Mouse (Mus musculus) limb, embryonic 15.5 days (tissue): ENCODE data around the gene Gcsam. TPM values are rescaled to one million over a fixed set of nuclear protein-coding genes. Genes with fewer than 3 reads are reported as not detected.

Experiments
- ATAC-seq: fragments of 200-750 bp; cut with Nextera tagmentation; 2 replicates; pipeline ENCODE4 v1.8.0; 2017; ENCODE audit warnings: low read depth, moderate TSS enrichment; ENCODE audit not compliant: insufficient number of reproducible peaks, low FRiP score, low TSS enrichment
- H3K27ac ChIP-seq: fragments of 300-500 bp; sonication (generic); 2 replicates; pipeline ENCODE4 v1.5.1; 2015; ENCODE audit warnings: moderate library complexity, mild to moderate bottlenecking, inconsistent platforms
- H3K27me3 ChIP-seq: fragments of 300-500 bp; sonication (generic); 2 replicates; pipeline ENCODE4 v1.6.1; 2015; ENCODE audit warnings: inconsistent platforms
- H3K36me3 ChIP-seq: fragments of 300-500 bp; sonication (generic); 2 replicates; pipeline ENCODE4 v1.6.1; 2015; ENCODE audit warnings: inconsistent platforms
- H3K4me1 ChIP-seq: fragments of 300-500 bp; sonication (generic); 2 replicates; pipeline ENCODE4 v1.6.1; 2015; ENCODE audit warnings: inconsistent platforms
- H3K4me2 ChIP-seq: fragments of 300-500 bp; sonication (generic); 2 replicates; pipeline ENCODE4 v1.6.1; 2015; ENCODE audit warnings: mild to moderate bottlenecking, inconsistent platforms
- H3K4me3 ChIP-seq: fragments of 300-500 bp; sonication (generic); 2 replicates; pipeline ENCODE4 v1.5.1; 2015; ENCODE audit warnings: mild to moderate bottlenecking, inconsistent platforms
- H3K9ac ChIP-seq: fragments of 300-500 bp; sonication (generic); 2 replicates; pipeline ENCODE4 v1.6.1; 2015; ENCODE audit warnings: inconsistent platforms
- H3K9me3 ChIP-seq: fragments of 300-500 bp; sonication (generic); 2 replicates; pipeline ENCODE4 v1.6.1; 2016; ENCODE audit warnings: inconsistent platforms
- WGBS: fragments of 180-500 bp; shearing (Covaris S2); methylation state at CpG from one replicate; pipeline ENCODE4 v1.1.7; 2015; 5-methylcytosine and 5-hydroxymethylcytosine counted together
- polyA plus RNA-seq: library from polyadenylated mRNA; unstranded; fragments of >200 nt; fragmentation: Nextera tagmentation; extraction: Ambion mirVana; gene quantifications from 2 replicates; pipeline ENCODE4 v1.2.1, GENCODE M21; 2015

The Gcsam gene
- polyA plus RNA-seq = 4.2 and 4.8 TPM in 2 replicates

DNA sequence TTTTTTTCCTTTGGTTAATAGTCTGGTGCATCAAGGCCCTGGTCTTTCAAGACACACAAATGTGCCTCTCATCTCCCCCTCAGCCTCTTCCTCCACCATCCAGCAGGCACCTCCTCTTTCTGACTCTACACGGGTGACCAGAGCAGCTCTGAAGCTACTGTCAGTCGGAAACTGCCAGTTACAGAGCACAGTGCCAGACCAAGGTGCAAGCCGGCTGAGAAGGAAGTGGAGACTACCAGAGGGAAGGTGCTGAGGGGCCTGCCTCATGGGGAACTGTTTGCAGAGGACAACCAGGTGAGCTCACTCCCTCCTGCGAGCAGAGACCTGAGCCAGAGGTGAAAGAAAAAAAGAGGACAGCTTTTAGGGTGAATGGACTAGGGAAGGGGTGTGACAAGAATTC is at the start of gene Gcsam:
Gcsam (plus strand) TSS at position 114 of the 400 bp plus-strand sequence.
- Histone ChIP-seq H3K27me3 (no peaks in the 10 kb centered on the region), H3K4me2 (no peak within 1 kb of the TSS), H3K27ac (no peak within 1 kb of the TSS), H3K36me3 (no peaks in the 10 kb centered on the region), H3K4me1 (no peaks in the 10 kb centered on the region), H3K4me3 (no peak within 1 kb of the TSS), H3K9ac (no peak within 1 kb of the TSS), H3K9me3 (no peaks in the 10 kb centered on the region)
- ATAC-seq = no peak
- WGBS = 65% methylated on average over 4 of the region's 4 CpGs

DNA sequence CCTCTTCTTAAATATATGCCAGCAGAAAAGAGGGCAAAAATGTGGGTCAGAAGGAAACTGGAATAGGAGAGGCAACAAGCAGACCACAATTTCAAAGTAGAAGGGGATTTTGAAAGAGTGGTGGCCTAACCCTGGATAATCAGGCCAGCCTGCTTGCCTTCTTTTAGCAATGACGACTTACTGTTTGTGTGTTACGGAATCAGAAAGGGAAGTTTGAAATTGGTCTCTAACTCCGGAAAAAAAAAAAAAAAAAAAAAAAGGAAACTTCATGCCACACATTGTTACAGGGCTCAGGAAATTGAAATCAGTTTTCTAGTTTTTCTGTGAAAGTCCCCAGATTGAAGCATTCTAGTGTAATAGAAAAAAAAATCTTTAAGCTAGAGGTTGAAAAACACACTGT is 48.4 kb upstream of the Gcsam start:
- 56% methylated on average over 3 of the region's 3 CpGs for WGBS
- H3K4me2 ChIP-seq = no peak overlapping the region
- H3K4me3 ChIP-seq = no peak overlapping the region
- H3K36me3 ChIP-seq = no peaks in the 10 kb centered on the region
- H3K9me3 ChIP-seq = no peaks in the 10 kb centered on the region
- H3K27me3 ChIP-seq = no peaks in the 10 kb centered on the region
- H3K9ac ChIP-seq = no peak overlapping the region
- no peak for ATAC-seq
- H3K4me1 ChIP-seq = no peaks in the 10 kb centered on the region
- H3K27ac ChIP-seq = no peak overlapping the region

DNA sequence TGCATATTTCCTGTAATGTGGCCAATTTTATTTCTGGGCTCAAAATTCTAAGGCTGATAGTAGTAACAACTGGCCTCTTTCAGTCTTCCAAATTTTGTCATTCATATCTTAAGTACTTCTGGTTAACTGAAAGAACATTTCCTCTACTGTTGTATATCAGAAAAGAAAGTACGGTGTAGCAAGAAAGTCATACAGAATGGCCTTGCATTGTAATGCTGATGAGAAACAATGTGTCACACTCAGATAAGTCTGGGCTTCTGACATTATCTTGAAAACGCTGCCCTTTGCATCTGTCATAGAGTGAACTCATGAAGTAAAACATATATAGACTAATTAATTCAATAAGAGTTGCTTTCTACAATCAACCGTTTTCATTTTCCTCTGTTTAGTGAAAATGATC is 37.9 kb upstream of the Gcsam start:
- H3K27ac ChIP-seq = no peak overlapping the region
- H3K9me3 ChIP-seq = no peaks in the 10 kb centered on the region
- H3K4me2 ChIP-seq = no peak overlapping the region
- H3K4me3 ChIP-seq = no peak overlapping the region
- ATAC-seq = no peak
- WGBS = 87% methylated on average over 3 of the region's 3 CpGs
- no peaks in the 10 kb centered on the region for H3K27me3 ChIP-seq
- no peaks in the 10 kb centered on the region for H3K4me1 ChIP-seq
- no peak overlapping the region for H3K9ac ChIP-seq
- H3K36me3 ChIP-seq = no peaks in the 10 kb centered on the region

GRCm38 (mm10) chr16:45579883-45580282 is 30.3 kb upstream of the Gcsam start:
- ATAC-seq = no peak
- no peaks in the 10 kb centered on the region for H3K36me3 ChIP-seq
- H3K4me2 ChIP-seq = no peak overlapping the region
- WGBS = 57% methylated on average over 12 of the region's 12 CpGs
- H3K4me3 ChIP-seq = no peak overlapping the region
- H3K27me3 ChIP-seq = no peaks in the 10 kb centered on the region
- no peaks in the 10 kb centered on the region for H3K9me3 ChIP-seq
- H3K4me1 ChIP-seq = no peaks in the 10 kb centered on the region
- H3K9ac ChIP-seq = no peak overlapping the region
- H3K27ac ChIP-seq = no peak overlapping the region

DNA sequence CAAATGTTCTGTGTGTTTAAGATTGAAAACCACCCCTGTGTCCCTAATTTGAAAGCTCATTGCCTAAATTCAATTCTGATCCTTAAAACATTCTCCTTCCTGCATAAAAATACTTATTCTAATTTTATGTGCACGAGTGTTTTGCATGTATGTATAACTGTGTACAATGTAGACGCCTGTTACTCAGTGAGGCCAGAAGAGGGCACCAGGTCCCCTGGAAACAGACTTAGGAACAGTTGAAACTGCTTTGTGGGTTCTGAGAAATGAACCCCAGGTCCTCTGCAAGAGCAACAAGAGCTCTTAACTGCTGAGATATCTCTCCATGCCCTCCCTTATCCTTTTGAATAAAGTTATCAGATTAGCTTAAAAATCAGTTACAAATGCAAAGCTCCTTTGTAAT is 27.7 kb upstream of the Gcsam start:
- Histone ChIP-seq H3K27ac (no peak overlapping the region), H3K36me3 (no peaks in the 10 kb centered on the region), H3K4me3 (no peak overlapping the region), H3K27me3 (no peaks in the 10 kb centered on the region), H3K9ac (no peak overlapping the region), H3K9me3 (no peaks in the 10 kb centered on the region), H3K4me1 (no peaks in the 10 kb centered on the region), H3K4me2 (no peak overlapping the region)
- ATAC-seq = no peak
- WGBS = 16% methylated on average over 2 of the region's 2 CpGs

GRCm38 (mm10) chr16:45593656-45594055 is 16.5 kb upstream of the Gcsam start:
- Histone ChIP-seq H3K4me1 (no peaks in the 10 kb centered on the region), H3K27me3 (no peaks in the 10 kb centered on the region), H3K36me3 (no peaks in the 10 kb centered on the region), H3K4me3 (no peak overlapping the region), H3K9ac (no peak overlapping the region), H3K27ac (no peak overlapping the region), H3K9me3 (no peaks in the 10 kb centered on the region), H3K4me2 (no peak overlapping the region)
- 73% methylated on average over 1 of the region's 1 CpGs for WGBS
- no peak for ATAC-seq

DNA sequence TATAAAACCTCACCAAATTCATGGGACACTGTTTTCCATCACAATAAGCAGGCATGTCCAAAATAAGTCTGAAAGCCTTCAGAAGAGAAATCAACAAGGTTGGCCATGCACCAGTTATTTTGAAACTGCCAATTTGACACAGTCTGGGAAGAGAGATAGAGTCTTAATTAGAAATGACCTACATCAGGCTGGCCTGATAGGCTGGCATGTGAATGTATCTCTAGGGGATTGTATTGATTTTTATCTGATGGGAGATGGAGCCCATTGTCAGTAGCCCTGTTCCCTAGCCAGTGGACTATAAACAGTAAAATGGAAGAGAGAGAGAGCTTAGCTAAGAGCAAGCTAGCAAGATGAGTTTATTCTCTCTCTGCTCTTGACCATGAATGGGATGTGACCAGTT is 14.7 kb upstream of the Gcsam start:
- no peaks in the 10 kb centered on the region for H3K4me1 ChIP-seq
- H3K4me2 ChIP-seq = no peak overlapping the region
- no peaks in the 10 kb centered on the region for H3K9me3 ChIP-seq

GRCm38 (mm10) chr16:45608481-45608954 is 1.7 kb upstream of the Gcsam start:
- no peaks in the 10 kb centered on the region for H3K27me3 ChIP-seq
- no peak overlapping the region for H3K4me2 ChIP-seq
- ATAC-seq = no peak
- H3K9ac ChIP-seq = no peak overlapping the region
- no peak overlapping the region for H3K27ac ChIP-seq
- 30% methylated on average over 4 of the region's 4 CpGs for WGBS
- no peaks in the 10 kb centered on the region for H3K9me3 ChIP-seq
- H3K4me3 ChIP-seq = no peak overlapping the region
- no peaks in the 10 kb centered on the region for H3K36me3 ChIP-seq
- H3K4me1 ChIP-seq = no peaks in the 10 kb centered on the region

More for the DNA sequence above, 14.7 kb upstream of the Gcsam start:
- Histone ChIP-seq H3K4me3 (no peak overlapping the region), H3K27me3 (no peaks in the 10 kb centered on the region), H3K36me3 (no peaks in the 10 kb centered on the region), H3K27ac (no peak overlapping the region), H3K9ac (no peak overlapping the region)
- no peak for ATAC-seq

DNA sequence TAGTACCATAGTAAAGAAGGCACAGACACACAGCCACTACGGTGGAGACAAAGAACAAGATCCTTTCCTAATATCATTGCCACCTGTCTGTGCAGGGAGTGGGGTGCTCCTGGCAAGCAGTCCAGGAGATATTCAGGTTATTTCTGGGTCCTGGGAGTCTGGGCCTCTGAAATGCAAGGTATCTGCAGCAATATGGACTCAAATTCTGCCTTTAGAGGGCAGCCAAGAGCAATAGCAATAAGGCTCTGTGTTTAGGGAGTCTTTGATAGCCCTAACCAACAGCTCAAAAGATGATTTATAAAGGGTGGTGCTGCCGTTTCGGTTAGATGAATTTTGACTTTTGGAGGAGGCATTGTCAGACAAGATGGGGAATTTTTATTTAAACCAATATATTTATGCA is 880 bp upstream of the Gcsam start:
- 71% methylated on average over 3 of the region's 3 CpGs for WGBS
- no peak for ATAC-seq
- Histone ChIP-seq H3K27ac (no peak overlapping the region), H3K9me3 (no peaks in the 10 kb centered on the region), H3K4me1 (no peaks in the 10 kb centered on the region), H3K4me2 (no peak overlapping the region), H3K27me3 (no peaks in the 10 kb centered on the region), H3K9ac (no peak overlapping the region), H3K36me3 (no peaks in the 10 kb centered on the region), H3K4me3 (no peak overlapping the region)

GRCm38 (mm10) chr16:45613247-45613646 is 3.1 kb downstream of the Gcsam start:
- no peaks in the 10 kb centered on the region for H3K27me3 ChIP-seq
- WGBS = 82% methylated on average over 2 of the region's 2 CpGs
- H3K27ac ChIP-seq = no peak overlapping the region
- no peaks in the 10 kb centered on the region for H3K36me3 ChIP-seq
- ATAC-seq = no peak
- H3K4me2 ChIP-seq = no peak overlapping the region
- no peak overlapping the region for H3K4me3 ChIP-seq
- no peaks in the 10 kb centered on the region for H3K4me1 ChIP-seq
- no peak overlapping the region for H3K9ac ChIP-seq
- no peaks in the 10 kb centered on the region for H3K9me3 ChIP-seq

- Histone ChIP-seq H3K27ac (no peak overlapping the region), H3K27me3 (no peaks in the 10 kb centered on the region), H3K4me1 (no peaks in the 10 kb centered on the region), H3K9me3 (no peaks in the 10 kb centered on the region), H3K36me3 (no peaks in the 10 kb centered on the region), H3K4me2 (no peak overlapping the region), H3K9ac (no peak overlapping the region), H3K4me3 (no peak overlapping the region)
- no peak for ATAC-seq
- WGBS = 84% methylated on average over 1 of the region's 1 CpGs
Measured at GRCm38 (mm10) chr16:45615944-45616343, 5.8 kb downstream of the Gcsam start.

GRCm38 (mm10) chr16:45619751-45620375 is 9.7 kb downstream of the Gcsam start:
- Histone ChIP-seq H3K27ac (no peak overlapping the region), H3K27me3 (no peaks in the 10 kb centered on the region), H3K9me3 (no peaks in the 10 kb centered on the region), H3K9ac (no peak overlapping the region), H3K4me1 (no peaks in the 10 kb centered on the region), H3K4me2 (no peak overlapping the region), H3K4me3 (no peak overlapping the region), H3K36me3 (no peaks in the 10 kb centered on the region)
- 85% methylated on average over 8 of the region's 8 CpGs for WGBS
- ATAC-seq = no peak

DNA sequence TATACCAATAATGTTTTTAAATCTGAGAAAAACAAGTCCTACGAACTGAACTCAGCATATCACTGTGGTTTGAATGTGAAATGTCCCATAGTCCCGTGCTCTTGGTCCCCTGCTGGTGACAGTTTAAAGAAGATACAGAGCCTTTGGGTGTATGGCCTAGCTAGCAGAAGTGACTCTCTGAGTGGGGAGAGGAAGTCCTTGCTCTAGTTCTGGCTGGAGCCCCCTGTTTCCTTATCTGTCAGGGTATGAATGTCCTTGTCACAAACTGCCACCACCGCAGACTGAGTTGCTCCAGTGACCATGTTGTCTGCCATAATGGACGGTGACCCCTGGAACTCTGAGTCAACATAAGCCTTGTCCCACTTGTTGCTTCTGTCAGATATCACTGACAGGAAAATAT is 13.1 kb downstream of the Gcsam start:
- no peaks in the 10 kb centered on the region for H3K27me3 ChIP-seq
- no peaks in the 10 kb centered on the region for H3K4me1 ChIP-seq
- no peak overlapping the region for H3K4me2 ChIP-seq
- H3K36me3 ChIP-seq = no peaks in the 10 kb centered on the region
- WGBS = 89% methylated on average over 4 of the region's 4 CpGs
- no peak overlapping the region for H3K27ac ChIP-seq
- H3K4me3 ChIP-seq = no peak overlapping the region
- ATAC-seq = no peak
- H3K9ac ChIP-seq = no peak overlapping the region
- no peaks in the 10 kb centered on the region for H3K9me3 ChIP-seq
